Mouse (Mus musculus): ENCODE results near the gene Zfand3. TPM values are rescaled to one million over a fixed set of nuclear protein-coding genes. Genes with fewer than 3 reads are reported as not detected.

Gene Zfand3
- total and polyA plus RNA-seq, 2 experiments: 46.7 to 63.3 TPM

- Histone ChIP-seq H3K9ac (ENCODE audit: low read depth, low read length) (no peak overlapping the region), H3K4me3 (ENCODE audit: insufficient read depth, low read depth, low read length) (no peak overlapping the region), H3K27me3 (ENCODE audit: control insufficient read depth, insufficient read depth, low read length) (no peaks in the 10 kb centered on the region), H3K4me1 (ENCODE audit: control insufficient read depth, insufficient read depth, low read length) (peaks cover 23% of the 10 kb centered on the region), H3K36me3 (ENCODE audit: control insufficient read depth, insufficient read depth, low read length) (no peaks in the 10 kb centered on the region), H3K27ac (replicated peaks; ENCODE audit: insufficient read depth, low read depth, low read length) (no peak overlapping the region), H3K79me2 (ENCODE audit: control insufficient read depth, insufficient read depth, low read length) (peaks cover 35% of the 10 kb centered on the region)
- WGBS: 26% methylated on average over 7 of the region's 7 CpGs
- DNase-seq (ENCODE audit: extremely low read depth, low read depth, low spot score): peak; percentile 43
- TF ChIP-seq POLR2A (IDR thresholded peaks at IDR 0.05; ENCODE audit: extremely low read depth, insufficient read depth, low read length) (no peak), CTCF (IDR thresholded peaks at IDR 0.05; ENCODE audit: low read depth, low read length) (no peak)
These were observed 106.1 kb downstream of the Zfand3 start for GRCm38 (mm10) chr17:30110678-30111077.

GRCm38 (mm10) chr17:30111556-30111955 is 107.0 kb downstream of the Zfand3 start:
- DNase-seq (ENCODE audit: extremely low read depth, low read depth, low spot score): peak; percentile 44
- H3K27me3 ChIP-seq (ENCODE audit: control insufficient read depth, insufficient read depth, low read length): no peaks in the 10 kb centered on the region
- H3K9ac ChIP-seq (ENCODE audit: low read depth, low read length): no peak overlapping the region
- H3K27ac ChIP-seq (replicated peaks; ENCODE audit: insufficient read depth, low read depth, low read length): no peak overlapping the region
- H3K79me2 ChIP-seq (ENCODE audit: control insufficient read depth, insufficient read depth, low read length): peaks cover 39% of the 10 kb centered on the region
- no peak overlapping the region for H3K4me3 ChIP-seq (ENCODE audit: insufficient read depth, low read depth, low read length)
- peaks cover 23% of the 10 kb centered on the region for H3K4me1 ChIP-seq (ENCODE audit: control insufficient read depth, insufficient read depth, low read length)
- WGBS: 56% methylated on average over 5 of the region's 5 CpGs
- no peaks in the 10 kb centered on the region for H3K36me3 ChIP-seq (ENCODE audit: control insufficient read depth, insufficient read depth, low read length)
- TF ChIP-seq POLR2A (IDR thresholded peaks at IDR 0.05; ENCODE audit: extremely low read depth, insufficient read depth, low read length) (no peak), CTCF (IDR thresholded peaks at IDR 0.05; ENCODE audit: low read depth, low read length) (no peak)

GRCm38 (mm10) chr17:30112080-30112479 is 107.5 kb downstream of the Zfand3 start:
- Histone ChIP-seq H3K27me3 (ENCODE audit: control insufficient read depth, insufficient read depth, low read length) (no peaks in the 10 kb centered on the region), H3K27ac (replicated peaks; ENCODE audit: insufficient read depth, low read depth, low read length) (no peak overlapping the region), H3K36me3 (ENCODE audit: control insufficient read depth, insufficient read depth, low read length) (no peaks in the 10 kb centered on the region), H3K79me2 (ENCODE audit: control insufficient read depth, insufficient read depth, low read length) (peaks cover 42% of the 10 kb centered on the region), H3K9ac (ENCODE audit: low read depth, low read length) (no peak overlapping the region), H3K4me3 (ENCODE audit: insufficient read depth, low read depth, low read length) (no peak overlapping the region), H3K4me1 (ENCODE audit: control insufficient read depth, insufficient read depth, low read length) (peaks cover 23% of the 10 kb centered on the region)
- 53% methylated on average over 4 of the region's 4 CpGs for WGBS
- TF ChIP-seq CTCF (IDR thresholded peaks at IDR 0.05; ENCODE audit: low read depth, low read length): no peak
- TF ChIP-seq POLR2A (IDR thresholded peaks at IDR 0.05; ENCODE audit: extremely low read depth, insufficient read depth, low read length): no peak
- no peak for DNase-seq (ENCODE audit: extremely low read depth, low read depth, low spot score)

GRCm38 (mm10) chr17:30112555-30113305 is 108.2 kb downstream of the Zfand3 start:
- Histone ChIP-seq H3K9ac (ENCODE audit: low read depth, low read length) (no peak overlapping the region), H3K79me2 (ENCODE audit: control insufficient read depth, insufficient read depth, low read length) (peaks cover 41% of the 10 kb centered on the region), H3K27me3 (ENCODE audit: control insufficient read depth, insufficient read depth, low read length) (no peaks in the 10 kb centered on the region), H3K36me3 (ENCODE audit: control insufficient read depth, insufficient read depth, low read length) (no peaks in the 10 kb centered on the region), H3K4me1 (ENCODE audit: control insufficient read depth, insufficient read depth, low read length) (peaks cover 23% of the 10 kb centered on the region), H3K27ac (replicated peaks; ENCODE audit: insufficient read depth, low read depth, low read length) (no peak overlapping the region), H3K4me3 (ENCODE audit: insufficient read depth, low read depth, low read length) (no peak overlapping the region)
- WGBS: 62% methylated on average over 7 of the region's 7 CpGs
- no peak for DNase-seq (ENCODE audit: extremely low read depth, low read depth, low spot score)
- TF ChIP-seq POLR2A (IDR thresholded peaks at IDR 0.05; ENCODE audit: extremely low read depth, insufficient read depth, low read length): no peak
- TF ChIP-seq CTCF (IDR thresholded peaks at IDR 0.05; ENCODE audit: low read depth, low read length): no peak

GRCm38 (mm10) chr17:30114761-30115160 is 110.2 kb downstream of the Zfand3 start:
- Histone ChIP-seq H3K4me1 (ENCODE audit: control insufficient read depth, insufficient read depth, low read length) (peaks cover 25% of the 10 kb centered on the region), H3K36me3 (ENCODE audit: control insufficient read depth, insufficient read depth, low read length) (no peaks in the 10 kb centered on the region), H3K9ac (ENCODE audit: low read depth, low read length) (no peak overlapping the region), H3K4me3 (ENCODE audit: insufficient read depth, low read depth, low read length) (no peak overlapping the region), H3K79me2 (ENCODE audit: control insufficient read depth, insufficient read depth, low read length) (peaks cover 31% of the 10 kb centered on the region), H3K27ac (replicated peaks; ENCODE audit: insufficient read depth, low read depth, low read length) (no peak overlapping the region), H3K27me3 (ENCODE audit: control insufficient read depth, insufficient read depth, low read length) (no peaks in the 10 kb centered on the region)
- peak; percentile 57 for DNase-seq (ENCODE audit: extremely low read depth, low read depth, low spot score)
- TF ChIP-seq CTCF (IDR thresholded peaks at IDR 0.05; ENCODE audit: low read depth, low read length) (peak; percentile 25; the same call in 1 of the 2 replicates), POLR2A (IDR thresholded peaks at IDR 0.05; ENCODE audit: extremely low read depth, insufficient read depth, low read length) (no peak)
- 89% methylated on average over 3 of the region's 3 CpGs for WGBS

GRCm38 (mm10) chr17:30116226-30116625 is 111.7 kb downstream of the Zfand3 start:
- no peak overlapping the region for H3K9ac ChIP-seq (ENCODE audit: low read depth, low read length)
- H3K4me3 ChIP-seq (ENCODE audit: insufficient read depth, low read depth, low read length): no peak overlapping the region
- H3K27ac ChIP-seq (replicated peaks; ENCODE audit: insufficient read depth, low read depth, low read length): no peak overlapping the region
- no peaks in the 10 kb centered on the region for H3K36me3 ChIP-seq (ENCODE audit: control insufficient read depth, insufficient read depth, low read length)
- TF ChIP-seq CTCF (IDR thresholded peaks at IDR 0.05; ENCODE audit: low read depth, low read length): no peak
- WGBS: 97% methylated on average over 5 of the region's 5 CpGs
- peaks cover 35% of the 10 kb centered on the region for H3K79me2 ChIP-seq (ENCODE audit: control insufficient read depth, insufficient read depth, low read length)
- DNase-seq (ENCODE audit: extremely low read depth, low read depth, low spot score): no peak
- peaks cover 14% of the 10 kb centered on the region for H3K4me1 ChIP-seq (ENCODE audit: control insufficient read depth, insufficient read depth, low read length)
- no peaks in the 10 kb centered on the region for H3K27me3 ChIP-seq (ENCODE audit: control insufficient read depth, insufficient read depth, low read length)
